Mouse (Mus musculus) midbrain, embryonic 10.5 days (tissue): ENCODE measurements around the gene Atf2. TPM values are rescaled to one million over a fixed set of nuclear protein-coding genes. Genes with fewer than 3 reads are reported as not detected.

Experiments used
- DNase-seq: peaks from one replicate; pipeline ENCODE4 v3.0.0-alpha.2; 2017; ENCODE audit warnings: low spot score
- H3K27ac ChIP-seq: fragments of 300-500 bp; sonication (generic); replicated peaks from 2 replicates; pipeline ENCODE4 v1.5.1; 2016; ENCODE audit warnings: mild to moderate bottlenecking
- H3K27me3 ChIP-seq: fragments of 300-500 bp; sonication (generic); 2 replicates; pipeline ENCODE4 v1.6.1; 2016; ENCODE audit warnings: low read depth, mild to moderate bottlenecking; ENCODE audit not compliant: poor library complexity, severe bottlenecking
- H3K36me3 ChIP-seq: fragments of 300-500 bp; sonication (generic); 2 replicates; pipeline ENCODE4 v1.6.1; 2016; ENCODE audit warnings: mild to moderate bottlenecking, moderate library complexity
- H3K4me1 ChIP-seq: fragments of 300-500 bp; sonication (generic); 2 replicates; pipeline ENCODE4 v1.6.1; 2016
- H3K4me3 ChIP-seq: fragments of 300-500 bp; sonication (generic); 2 replicates; pipeline ENCODE4 v1.5.1; 2016; ENCODE audit warnings: mild to moderate bottlenecking, moderate library complexity
- H3K9me3 ChIP-seq: fragments of 300-500 bp; sonication (generic); replicated peaks from 2 replicates; pipeline ENCODE4 v1.6.1; 2016; ENCODE audit warnings: mild to moderate bottlenecking
- WGBS: fragments of 180-500 bp; shearing (Covaris S2); methylation state at CpG from one replicate; pipeline ENCODE4 v1.1.7; 2016; 5-methylcytosine and 5-hydroxymethylcytosine counted together
- polyA plus RNA-seq: library from polyadenylated mRNA; unstranded; fragments of >200 nt; fragmentation: Nextera tagmentation; extraction: Ambion mirVana; gene quantifications from 2 replicates; pipeline ENCODE4 v1.2.1, GENCODE M21; 2016

The Atf2 gene
- polyA plus RNA-seq, 1 experiment from 2014 or later = 85.5 TPM

DNA sequence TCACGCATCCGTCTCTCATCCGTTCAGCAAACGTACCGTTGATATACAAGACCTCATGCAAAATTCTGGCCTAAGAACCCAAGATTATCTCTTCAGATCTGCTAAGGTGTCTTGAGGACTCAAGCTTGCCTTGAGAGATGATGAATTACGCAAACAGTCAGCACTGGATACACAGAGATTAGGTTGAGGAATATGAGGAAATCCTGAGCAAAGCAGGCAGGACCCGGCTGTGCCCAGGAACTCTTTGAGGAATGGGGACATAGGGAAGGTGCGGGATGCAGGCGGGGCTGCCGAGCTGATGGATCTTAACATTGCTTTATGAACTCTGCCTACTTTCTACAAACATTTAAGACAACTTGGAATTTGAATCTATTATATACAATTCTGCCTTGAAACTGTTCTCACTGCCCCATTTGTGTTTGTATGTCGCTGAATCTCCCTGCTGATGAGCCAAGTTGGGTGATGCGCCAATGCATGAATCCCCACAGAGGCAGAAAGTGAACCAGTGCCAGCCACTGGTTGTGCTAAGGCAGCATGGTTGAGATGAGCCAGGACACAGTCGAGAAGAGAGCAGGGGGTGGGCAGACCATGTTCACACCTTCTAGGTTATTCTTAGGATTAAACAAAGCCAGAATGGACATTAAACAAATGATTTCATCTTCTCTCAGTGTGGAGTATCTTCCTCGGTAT lies 112.0 kb downstream of the Atf2 start:
- no peaks in the 10 kb centered on the region for H3K9me3 ChIP-seq
- no peak overlapping the region for H3K4me3 ChIP-seq
- H3K4me1 ChIP-seq = peaks cover 15% of the 10 kb centered on the region
- no peaks in the 10 kb centered on the region for H3K36me3 ChIP-seq
- peaks cover 8% of the 10 kb centered on the region; the same call in 1 of the 2 replicates for H3K27me3 ChIP-seq
- DNase-seq = no peak
- 86% methylated on average over 14 of the region's 14 CpGs for WGBS
- no peak overlapping the region for H3K27ac ChIP-seq

DNA sequence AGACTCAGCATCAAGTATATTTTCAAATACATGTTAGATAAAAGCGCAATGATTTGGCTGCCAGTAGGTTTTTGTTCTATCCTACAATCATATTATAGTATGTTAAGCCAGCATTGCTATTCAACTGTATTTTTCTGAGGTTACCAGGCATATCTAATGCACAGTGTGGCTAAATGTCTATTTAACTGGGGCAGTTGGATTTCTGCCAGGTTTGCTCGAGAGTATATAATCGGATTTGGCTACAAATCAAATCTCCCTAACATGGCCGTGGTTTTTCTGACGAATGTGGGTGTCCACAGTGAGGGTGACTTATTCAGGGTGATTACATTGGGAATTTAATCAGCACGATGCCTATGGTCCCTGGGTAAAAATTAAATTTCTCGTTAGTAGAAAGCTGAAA lies 112.6 kb downstream of the Atf2 start:
- Histone ChIP-seq H3K4me3 (no peak overlapping the region), H3K27me3 (peaks cover 8% of the 10 kb centered on the region; the same call in 1 of the 2 replicates), H3K9me3 (no peaks in the 10 kb centered on the region), H3K4me1 (peaks cover 15% of the 10 kb centered on the region), H3K36me3 (no peaks in the 10 kb centered on the region), H3K27ac (no peak overlapping the region)
- no peak for DNase-seq
- WGBS = 81% methylated on average over 7 of the region's 7 CpGs

DNA sequence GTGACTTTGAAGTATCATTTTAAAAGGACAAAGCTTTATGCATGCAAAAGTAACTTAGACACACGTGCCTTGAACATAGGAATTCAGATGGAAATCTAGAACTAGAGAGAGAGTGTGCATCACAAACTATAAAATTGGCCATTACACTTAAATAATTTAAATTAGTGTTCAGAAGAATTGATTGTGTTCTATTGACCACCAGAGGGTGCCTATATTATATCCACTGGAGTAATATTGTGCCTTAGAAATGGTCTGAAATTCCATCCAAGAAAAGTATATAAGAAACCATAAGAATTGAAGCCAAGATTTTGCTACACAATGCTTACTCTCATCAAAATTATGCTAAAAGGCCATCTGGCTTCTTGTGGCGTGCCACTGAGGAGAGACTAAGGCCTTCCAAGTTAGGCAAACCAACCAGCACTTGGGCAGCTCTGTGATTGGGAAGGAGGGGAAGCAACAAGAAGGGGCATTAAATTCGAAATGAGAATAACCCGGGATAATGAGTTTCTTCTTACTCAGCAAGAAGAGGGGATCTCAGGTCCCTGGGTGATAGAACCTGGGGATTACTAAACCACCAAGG lies 113.3 kb downstream of the Atf2 start:
- 81% methylated on average over 4 of the region's 4 CpGs for WGBS
- peaks cover 8% of the 10 kb centered on the region; the same call in 1 of the 2 replicates for H3K27me3 ChIP-seq

DNA sequence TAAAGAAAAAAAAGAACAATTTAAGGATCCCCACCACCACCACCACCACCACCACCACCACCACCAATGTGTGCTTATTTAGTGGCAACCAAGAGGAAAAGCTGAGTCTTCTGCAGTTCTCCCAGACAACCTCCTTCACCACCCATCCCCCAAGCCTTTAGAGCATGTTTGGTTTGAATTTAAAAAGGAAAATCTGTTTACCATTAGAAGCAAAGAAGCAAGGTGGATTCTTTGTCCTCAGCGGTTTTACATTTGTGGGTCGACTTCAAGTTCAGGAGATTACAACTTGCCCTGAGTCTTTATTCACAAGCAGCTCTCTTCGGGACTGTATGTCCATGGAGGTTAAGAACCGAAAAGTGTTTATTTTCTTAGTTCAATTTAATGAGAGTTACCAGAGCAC lies 115.5 kb downstream of the Atf2 start:
- no peak overlapping the region for H3K4me3 ChIP-seq
- no peak overlapping the region for H3K27ac ChIP-seq
- peaks cover 8% of the 10 kb centered on the region; the same call in 1 of the 2 replicates for H3K27me3 ChIP-seq
- H3K9me3 ChIP-seq = no peaks in the 10 kb centered on the region
- no peaks in the 10 kb centered on the region for H3K36me3 ChIP-seq
- WGBS = 29% methylated on average over 4 of the region's 4 CpGs
- DNase-seq = no peak
- peaks cover 38% of the 10 kb centered on the region for H3K4me1 ChIP-seq

More for the DNA sequence above, 113.3 kb downstream of the Atf2 start:
- H3K27ac ChIP-seq = no peak overlapping the region
- DNase-seq = no peak
- H3K4me3 ChIP-seq = no peak overlapping the region
- no peaks in the 10 kb centered on the region for H3K9me3 ChIP-seq
- no peaks in the 10 kb centered on the region for H3K36me3 ChIP-seq
- peaks cover 18% of the 10 kb centered on the region for H3K4me1 ChIP-seq

DNA sequence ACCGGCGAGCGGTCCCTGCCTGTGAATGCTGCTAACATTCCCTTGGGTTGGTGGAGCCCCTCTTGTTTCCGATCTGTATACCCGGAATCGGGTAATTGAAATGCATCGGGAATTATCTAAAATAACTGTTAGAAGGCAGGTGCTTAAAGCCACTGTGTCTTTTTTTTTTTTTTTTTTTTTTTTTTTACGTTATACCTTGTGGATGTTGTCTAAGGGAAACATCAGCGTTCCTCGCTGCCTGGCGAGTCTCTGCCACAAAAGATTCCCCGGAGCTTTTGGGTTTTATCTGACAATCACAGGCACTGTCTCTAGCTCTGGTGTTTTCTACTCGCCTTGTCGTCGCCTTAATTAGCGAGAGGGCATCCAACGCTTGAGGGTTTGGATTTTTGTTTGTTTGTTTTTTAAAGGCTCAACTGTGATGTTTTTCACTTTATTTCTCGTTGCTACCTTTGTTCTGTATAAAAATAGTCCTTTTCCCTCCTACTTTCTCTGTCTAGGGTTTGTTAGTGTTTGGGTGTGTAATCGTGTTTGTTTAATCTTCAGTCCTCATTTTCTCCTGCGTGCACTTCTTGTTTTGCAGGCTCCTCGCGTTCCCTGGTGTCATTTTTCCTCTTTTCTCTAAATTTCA lies 116.6 kb downstream of the Atf2 start:
- Histone ChIP-seq H3K4me3 (peak overlapping the region; percentile 75), H3K27ac (peak overlapping the region; percentile 98), H3K9me3 (no peaks in the 10 kb centered on the region), H3K27me3 (peaks cover 8% of the 10 kb centered on the region; the same call in 1 of the 2 replicates), H3K36me3 (no peaks in the 10 kb centered on the region; the same call in 1 of the 2 replicates), H3K4me1 (peaks cover 39% of the 10 kb centered on the region)
- WGBS = 0% methylated on average over 22 of the region's 22 CpGs
- DNase-seq = no peak

DNA sequence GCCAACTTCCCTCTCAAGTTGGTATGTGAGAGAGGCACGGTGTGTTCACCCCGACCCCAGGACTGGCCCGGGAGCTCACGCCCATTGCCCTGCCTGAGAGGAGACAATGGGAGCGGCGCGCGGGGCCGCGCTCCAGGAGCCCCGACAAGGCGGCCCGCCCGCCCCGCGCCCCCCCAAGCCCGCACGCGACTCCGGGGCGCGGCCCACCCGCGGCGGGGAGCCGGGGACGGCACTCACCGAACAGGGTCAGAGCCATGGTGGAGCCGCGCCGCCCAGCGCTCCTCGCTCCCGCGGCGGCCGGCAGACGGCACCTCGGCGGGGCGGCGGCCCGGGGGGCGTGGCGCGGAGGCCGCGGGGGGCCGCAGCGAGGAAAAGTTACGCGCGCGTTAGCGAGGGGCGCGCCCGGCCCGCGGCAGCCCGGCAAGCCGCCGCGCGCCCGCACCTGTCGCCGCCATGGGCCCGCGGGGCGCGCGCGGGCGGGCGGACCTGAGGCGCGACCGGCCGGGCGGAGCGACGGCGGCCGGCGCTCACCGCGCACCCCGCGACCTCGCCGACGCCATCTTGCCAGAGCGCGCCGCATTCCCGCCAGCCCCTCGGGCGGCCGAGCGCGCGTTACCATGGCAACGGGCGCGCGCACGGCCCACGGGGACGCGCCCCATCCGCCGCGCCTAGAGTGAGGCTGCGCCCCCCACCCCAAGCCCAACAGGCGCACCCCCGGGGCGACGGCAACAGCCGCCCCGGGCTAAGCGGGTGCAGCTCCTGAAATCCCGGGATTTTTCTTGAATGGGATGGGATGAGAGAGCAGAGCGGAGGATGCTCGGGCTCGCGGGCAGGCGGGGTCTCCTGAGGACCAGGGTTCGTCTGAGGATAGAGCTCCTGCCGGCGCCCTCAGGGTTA lies 117.4 kb downstream of the Atf2 start, which contains the start of gene Chn1:
Gene Chn1 (minus strand): TSS at position 561 of the 897 bp plus-strand sequence.
- peak within 1 kb of the TSS; percentile 75 for H3K4me3 ChIP-seq
- peaks cover 39% of the 10 kb centered on the region for H3K4me1 ChIP-seq
- peak; percentile 90 for DNase-seq
- 6% methylated on average over 129 of the region's 131 CpGs for WGBS
- H3K27me3 ChIP-seq = peaks cover 8% of the 10 kb centered on the region; the same call in 1 of the 2 replicates
- no peaks in the 10 kb centered on the region for H3K9me3 ChIP-seq
- peak within 1 kb of the TSS; percentile 98 for H3K27ac ChIP-seq
- H3K36me3 ChIP-seq = no peaks in the 10 kb centered on the region; the same call in 1 of the 2 replicates

DNA sequence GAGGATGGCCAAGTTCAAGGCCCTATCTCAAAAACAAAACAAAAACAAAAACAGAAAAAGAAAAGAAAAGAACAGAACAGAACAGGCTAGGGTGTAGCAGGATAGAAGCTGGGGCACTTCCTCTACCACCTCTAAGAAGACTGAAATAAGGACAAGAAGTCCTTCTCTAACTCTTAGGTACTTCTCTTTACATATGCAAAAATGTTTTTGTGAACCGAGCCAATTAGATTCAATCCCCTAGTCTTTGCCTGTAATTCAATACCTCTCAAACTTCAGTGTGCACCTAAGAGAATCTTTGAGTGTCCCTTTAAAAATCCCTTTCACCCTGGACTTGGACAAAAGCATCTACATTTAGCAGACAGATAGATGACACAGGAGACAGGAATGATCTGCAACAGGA lies 119.5 kb downstream of the Atf2 start:
- Histone ChIP-seq H3K4me3 (peak overlapping the region; percentile 75; the same call in 1 of the 2 replicates), H3K9me3 (no peaks in the 10 kb centered on the region), H3K27me3 (peaks cover 8% of the 10 kb centered on the region; the same call in 1 of the 2 replicates), H3K36me3 (no peaks in the 10 kb centered on the region; the same call in 1 of the 2 replicates), H3K27ac (no peak overlapping the region), H3K4me1 (peaks cover 39% of the 10 kb centered on the region)
- no peak for DNase-seq
- WGBS = 21% methylated on average over 1 of the region's 1 CpGs

DNA sequence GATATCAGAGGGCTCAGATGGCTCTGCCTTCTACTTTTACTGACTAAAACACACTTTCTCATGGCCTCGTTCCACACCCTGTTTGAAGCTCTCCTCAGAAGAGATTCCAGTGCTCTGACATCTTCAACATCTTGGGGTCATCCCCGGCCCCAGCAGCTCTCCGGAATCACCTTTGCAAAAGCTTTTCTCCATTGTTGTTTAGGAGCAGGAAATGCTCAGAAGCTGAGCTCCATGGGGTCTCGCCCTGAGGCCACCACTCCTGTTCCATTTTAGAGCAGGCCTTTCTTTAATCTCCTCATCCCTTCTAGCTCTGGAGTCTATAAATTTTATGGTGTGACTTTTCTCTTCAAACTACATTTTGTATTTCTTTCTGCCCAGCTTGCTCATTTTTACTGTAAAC lies 123.8 kb downstream of the Atf2 start:
- Histone ChIP-seq H3K27ac (no peak overlapping the region), H3K4me3 (no peak overlapping the region), H3K36me3 (no peaks in the 10 kb centered on the region; the same call in 1 of the 2 replicates), H3K27me3 (no peaks in the 10 kb centered on the region), H3K9me3 (no peaks in the 10 kb centered on the region), H3K4me1 (peaks cover 20% of the 10 kb centered on the region)
- 77% methylated on average over 4 of the region's 4 CpGs for WGBS
- DNase-seq = no peak

Other genes with a start within 250 kb of the Atf2 start
- gene Chn1, start 117.3 kb downstream of the Atf2 start, polyA plus RNA-seq = 38.9 and 51.8 TPM in 2 replicates
- gene Atp5g3, start 18.7 kb upstream of the Atf2 start, polyA plus RNA-seq = 839 and 936 TPM in 2 replicates